Mouse (Mus musculus) MEL (cell line): ENCODE results near the gene Smarca4. TPM values are rescaled to one million over a fixed set of nuclear protein-coding genes. Genes with fewer than 3 reads are reported as not detected.

Source experiments
- DNase-seq: peaks from one replicate; pipeline ENCODE4 v3.0.0; 2011; ENCODE audit warnings: low read depth, low spot score
- H3K27ac ChIP-seq: 2 replicates; pipeline ENCODE4 v1.5.1; 2012; ENCODE audit warnings: low read depth, mild to moderate bottlenecking, control low read depth, low read length, moderate library complexity; ENCODE audit not compliant: control insufficient read depth
- H3K27me3 ChIP-seq, 2 experiments: fragments of 150-350 bp in 1 of 2; sonication (generic) in 1 of 2; 2 replicates each; pipeline ENCODE4 v1.6.1; 2012; ENCODE audit warnings: low read length in 2 of 2, mild to moderate bottlenecking in 2 of 2, improper control_type of control experiment in 1 of 2, moderate library complexity in 1 of 2; ENCODE audit not compliant: insufficient read depth in 2 of 2, control insufficient read depth in 1 of 2
- H3K36me3 ChIP-seq, 2 experiments: 2 replicates each; pipeline ENCODE4 v1.6.1; 2012 to 2014; ENCODE audit warnings: low read length in 2 of 2, improper control_type of control experiment in 1 of 2, inconsistent platforms in 1 of 2, mild to moderate bottlenecking in 1 of 2; ENCODE audit not compliant: insufficient read depth in 2 of 2, control insufficient read depth in 1 of 2
- H3K4me1 ChIP-seq, 2 experiments: fragments of 150-350 bp in 1 of 2; sonication (generic) in 1 of 2; 2 replicates each; pipeline ENCODE4 v1.6.1; 2012; ENCODE audit warnings: low read length in 2 of 2, improper control_type of control experiment in 1 of 2, mild to moderate bottlenecking in 1 of 2; ENCODE audit not compliant: insufficient read depth in 2 of 2, control insufficient read depth in 1 of 2
- H3K4me3 ChIP-seq, 2 experiments: fragments of 150-350 bp in 1 of 2; sonication (generic) in 1 of 2; 2 replicates each; pipeline ENCODE4 v1.5.1; 2012; ENCODE audit warnings: low read depth in 2 of 2, low read length in 2 of 2, mild to moderate bottlenecking in 2 of 2, moderate library complexity in 2 of 2, control low read depth in 1 of 2, improper control_type of control experiment in 1 of 2; ENCODE audit not compliant: control insufficient read depth in 1 of 2, insufficient read depth in 1 of 2
- H3K79me2 ChIP-seq: 2 replicates; pipeline ENCODE4 v1.6.1; 2012; ENCODE audit warnings: mild to moderate bottlenecking, low read length, moderate library complexity; ENCODE audit not compliant: control insufficient read depth, poor library complexity, insufficient read depth
- H3K9ac ChIP-seq: 2 replicates; pipeline ENCODE4 v1.6.1; 2012; ENCODE audit warnings: low read depth, mild to moderate bottlenecking, control low read depth, low read length, moderate library complexity; ENCODE audit not compliant: control insufficient read depth, poor library complexity, severe bottlenecking
- H3K9me3 ChIP-seq: fragments of 150-350 bp; sonication (generic); replicated peaks from 2 replicates; pipeline ENCODE4 v1.6.1; 2012; ENCODE audit warnings: mild to moderate bottlenecking, low read length, improper control_type of control experiment, moderate library complexity; ENCODE audit not compliant: insufficient read depth
- CHD2 ChIP-seq: IDR thresholded peaks from 2 replicates; pipeline ENCODE4 v1.6.1; 2011; ENCODE audit warnings: low read length, improper control_type of control experiment
- CTCF ChIP-seq, 3 experiments: IDR thresholded peaks in 2 of 3; conservative IDR thresholded peaks in 1 of 3; 2 replicates each; pipeline ENCODE4 v1.5.1; 2011 to 2012; ENCODE audit warnings: low read length in 3 of 3, low read depth in 2 of 3, mild to moderate bottlenecking in 2 of 3, improper control_type of control experiment in 1 of 3, inconsistent platforms in 1 of 3, mixed read lengths in 1 of 3, moderate library complexity in 1 of 3; ENCODE audit not compliant: control insufficient read depth in 1 of 3, insufficient read depth in 1 of 3, poor library complexity in 1 of 3, severe bottlenecking in 1 of 3
- EP300 ChIP-seq, 2 experiments: IDR thresholded peaks; 2 replicates each; pipeline ENCODE4 v1.6.1; 2011; ENCODE audit warnings: improper control_type of control experiment in 2 of 2, low read length in 2 of 2, low read depth in 1 of 2, mild to moderate bottlenecking in 1 of 2
- GATA1 ChIP-seq: IDR thresholded peaks from 2 replicates; pipeline ENCODE4 v1.6.1; 2011; ENCODE audit warnings: low read depth, low read length, improper control_type of control experiment
- HCFC1 ChIP-seq: IDR thresholded peaks from 2 replicates; pipeline ENCODE4 v1.6.1; 2012; ENCODE audit warnings: low read depth, mild to moderate bottlenecking, inconsistent platforms, low read length, improper control_type of control experiment, moderate library complexity
- JUND ChIP-seq: IDR thresholded peaks from 2 replicates; pipeline ENCODE4 v1.6.1; 2011; ENCODE audit warnings: low read depth, mild to moderate bottlenecking, improper control_type of control experiment, low read length
- MEF2A ChIP-seq: IDR thresholded peaks from 2 replicates; pipeline ENCODE4 v1.6.1; 2014; ENCODE audit warnings: low read depth, mild to moderate bottlenecking, inconsistent platforms, low read length, improper control_type of control experiment; ENCODE audit not compliant: poor library complexity, insufficient replicate concordance, severe bottlenecking; ENCODE audit errors: extremely low read depth
- MXI1 ChIP-seq: IDR thresholded peaks from 2 replicates; pipeline ENCODE4 v1.6.1; 2011; ENCODE audit warnings: mild to moderate bottlenecking, low read depth, low read length, improper control_type of control experiment
- MYB ChIP-seq: IDR thresholded peaks from 2 replicates; pipeline ENCODE4 v1.6.1; 2011; ENCODE audit warnings: mild to moderate bottlenecking, low read depth, low read length, improper control_type of control experiment
- NELFE ChIP-seq: IDR thresholded peaks from 2 replicates; pipeline ENCODE4 v1.6.1; 2011; ENCODE audit warnings: low read depth, low read length, improper control_type of control experiment
- NRF1 ChIP-seq: IDR thresholded peaks from 2 replicates; pipeline ENCODE4 v1.6.1; 2014; ENCODE audit warnings: low read depth, mild to moderate bottlenecking, inconsistent platforms, low read length, improper control_type of control experiment, moderate library complexity; ENCODE audit not compliant: poor library complexity, insufficient read depth, severe bottlenecking
- POLR2A ChIP-seq, 2 experiments: IDR thresholded peaks; 2 replicates each; pipeline ENCODE4 v1.6.1; 2011 to 2012; ENCODE audit warnings: low read length in 2 of 2, mild to moderate bottlenecking in 2 of 2, control low read depth in 1 of 2, improper control_type of control experiment in 1 of 2, low read depth in 1 of 2, moderate library complexity in 1 of 2; ENCODE audit not compliant: control insufficient read depth in 1 of 2, insufficient read depth in 1 of 2, poor library complexity in 1 of 2
- POLR2AphosphoS5 ChIP-seq: IDR thresholded peaks from 2 replicates; pipeline ENCODE4 v1.6.1; 2012; ENCODE audit warnings: low read depth, borderline replicate concordance, mild to moderate bottlenecking, inconsistent platforms, low read length, moderate library complexity, mixed read lengths
- RAD21 ChIP-seq: IDR thresholded peaks from 2 replicates; pipeline ENCODE4 v1.6.1; 2011; ENCODE audit warnings: mild to moderate bottlenecking, low read depth, low read length, improper control_type of control experiment
- RCOR1 ChIP-seq: IDR thresholded peaks from 2 replicates; pipeline ENCODE4 v1.6.1; 2012; ENCODE audit warnings: low read depth, mild to moderate bottlenecking, inconsistent platforms, low read length, improper control_type of control experiment
- SIN3A ChIP-seq: IDR thresholded peaks from 2 replicates; pipeline ENCODE4 v1.6.1; 2012; ENCODE audit warnings: low read length, improper control_type of control experiment, inconsistent platforms
- TAL1 ChIP-seq: IDR thresholded peaks from 2 replicates; pipeline ENCODE4 v1.6.1; 2012; ENCODE audit warnings: mild to moderate bottlenecking, inconsistent platforms, low read length, moderate library complexity, mixed read lengths
- TBP ChIP-seq: IDR thresholded peaks from 2 replicates; pipeline ENCODE4 v1.8.0; 2011; ENCODE audit warnings: low read depth, low read length, improper control_type of control experiment
- UBTF ChIP-seq: IDR thresholded peaks from 2 replicates; pipeline ENCODE4 v1.6.1; 2012; ENCODE audit warnings: low read depth, mild to moderate bottlenecking, inconsistent platforms, low read length, improper control_type of control experiment, moderate library complexity, borderline replicate concordance; ENCODE audit not compliant: insufficient read depth
- ZC3H11A ChIP-seq: IDR thresholded peaks from 2 replicates; pipeline ENCODE4 v1.6.1; 2012; ENCODE audit warnings: low read depth, mild to moderate bottlenecking, inconsistent platforms, low read length, improper control_type of control experiment
- ZMIZ1 ChIP-seq: IDR thresholded peaks from 2 replicates; pipeline ENCODE4 v1.6.1; 2012; ENCODE audit warnings: low read depth, mild to moderate bottlenecking, inconsistent platforms, low read length, improper control_type of control experiment, moderate library complexity
- polyA plus RNA-seq, 2 experiments: library from polyadenylated mRNA; stranded (reverse) in 1 of 2; unstranded in 1 of 2; fragments of >175 nt in 1 of 2; fragments of >200 nt in 1 of 2; gene quantifications; 2 replicates each; pipeline versions ENCODE4 v1.2.1 to v1.2.4; 2012; ENCODE audit warnings: low replicate concordance in 2 of 2, low read depth in 1 of 2; ENCODE audit not compliant: insufficient read length in 2 of 2, insufficient read depth in 1 of 2, missing spikeins in 1 of 2
- total RNA-seq: library from RNA; depleted of rRNA; stranded (reverse); fragments of 300-350 nt; gene quantifications from 2 replicates; pipeline ENCODE4 v1.2.3, GENCODE M21; 2012

Smarca4 gene
- total and polyA plus RNA-seq, 3 experiments, result 71.4 to 381 (median 249) TPM

DNA sequence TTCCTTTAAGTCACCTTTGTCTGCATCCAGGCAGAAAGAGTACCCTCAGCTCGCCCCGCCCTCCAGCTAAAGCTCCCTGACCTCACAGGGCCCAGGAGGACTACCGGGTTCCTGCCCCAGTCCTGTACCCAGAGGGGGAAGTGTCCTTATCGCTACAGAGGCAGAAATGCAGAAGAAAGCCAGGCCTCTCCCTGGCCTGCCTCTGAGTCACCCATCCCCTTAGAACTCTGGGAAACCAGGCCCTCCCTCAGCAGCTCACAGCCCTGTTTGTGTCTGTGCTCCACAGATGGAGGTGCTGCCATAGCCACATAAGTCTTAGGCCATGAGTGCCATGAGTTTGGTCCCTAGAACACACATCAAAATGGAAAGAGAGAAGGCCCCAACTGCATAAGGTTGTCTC is 99.3 kb downstream of the Smarca4 start:
- TF ChIP-seq POLR2AphosphoS5 (0 out of 2 replicates have a peak, but pooled peaks have one; percentile 62), GATA1 (peak; percentile 98), POLR2A (IDR thresholded peaks at IDR 0.05; ENCODE audit: control insufficient read depth in 1 of 2, insufficient read depth in 1 of 2, low read depth in 1 of 2, low read length in 2 of 2, poor library complexity in 1 of 2) (peak in 1 of 2 experiments; percentile 90; a peak in 2 of 4 replicates), TBP (peak; percentile 90), CTCF (IDR thresholded peaks at IDR 0.05 in 2 of 3, conservative IDR thresholded peaks at IDR 0.05 in 1 of 3; ENCODE audit: control insufficient read depth in 1 of 3, insufficient read depth in 1 of 3, low read depth in 2 of 3, low read length in 3 of 3, poor library complexity in 1 of 3, severe bottlenecking in 1 of 3) (no peak), UBTF (peak; percentile 89), MXI1 (no peak), TAL1 (peak; percentile 94)
- H3K4me1 ChIP-seq, result peaks cover 18 to 37% of the 10 kb centered on the region in 2 experiments
- H3K9me3 ChIP-seq, result no peaks in the 10 kb centered on the region
- H3K27me3 ChIP-seq, result no peaks in the 10 kb centered on the region
- H3K4me3 ChIP-seq, result peak overlapping the region; percentile 11 to 13
- peaks cover 0 to 30% of the 10 kb centered on the region in 2 experiments; a peak in 2 of 4 replicates for H3K36me3 ChIP-seq
- H3K79me2 ChIP-seq, result no peaks in the 10 kb centered on the region
- peak overlapping the region; percentile 55 for H3K27ac ChIP-seq
- peak overlapping the region; percentile 29 for H3K9ac ChIP-seq
- DNase-seq, result peak; percentile 100

DNA sequence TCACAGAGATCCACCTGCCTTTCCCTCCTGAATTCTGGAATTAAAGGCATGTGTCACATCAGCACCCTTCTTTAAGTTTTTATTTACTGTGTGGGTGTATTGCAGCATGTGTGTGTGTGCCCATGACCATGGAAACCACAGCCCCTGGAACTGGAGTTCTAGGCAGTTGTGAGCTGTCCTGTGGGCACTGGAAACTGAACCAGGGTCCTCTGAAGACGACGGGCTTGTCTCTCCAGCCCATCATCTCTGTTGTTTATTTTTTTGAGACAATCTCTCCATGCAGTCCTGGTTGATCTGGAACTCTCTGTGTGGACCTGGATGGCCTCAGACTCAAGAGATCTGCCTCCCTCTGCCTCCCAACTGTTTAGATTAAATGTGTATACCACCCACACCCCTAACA is 101.0 kb downstream of the Smarca4 start:
- no peak overlapping the region for H3K9ac ChIP-seq
- H3K79me2 ChIP-seq, result no peaks in the 10 kb centered on the region
- peak; percentile 53 for DNase-seq
- H3K9me3 ChIP-seq, result no peaks in the 10 kb centered on the region
- H3K4me3 ChIP-seq, result no peak overlapping the region
- H3K4me1 ChIP-seq, result peaks cover 18 to 37% of the 10 kb centered on the region in 2 experiments
- no peak for TF ChIP-seq SIN3A
- no peak for TF ChIP-seq ZC3H11A
- TF ChIP-seq JUND, result no peak
- no peak for TF ChIP-seq CTCF (IDR thresholded peaks at IDR 0.05 in 2 of 3, conservative IDR thresholded peaks at IDR 0.05 in 1 of 3; ENCODE audit: control insufficient read depth in 1 of 3, insufficient read depth in 1 of 3, low read depth in 2 of 3, low read length in 3 of 3, poor library complexity in 1 of 3, severe bottlenecking in 1 of 3)
- TF ChIP-seq EP300 (IDR thresholded peaks at IDR 0.05; ENCODE audit: low read depth in 1 of 2, low read length in 2 of 2), result no peak
- TF ChIP-seq HCFC1, result no peak
- no peak for TF ChIP-seq RCOR1
- TF ChIP-seq MYB, result no peak
- TF ChIP-seq NRF1, result no peak
- no peak for TF ChIP-seq ZMIZ1
- no peak for TF ChIP-seq POLR2AphosphoS5
- no peak for TF ChIP-seq NELFE
- no peak for TF ChIP-seq RAD21
- no peak for TF ChIP-seq MEF2A
- no peak for TF ChIP-seq TBP
- TF ChIP-seq CHD2, result no peak
- H3K27me3 ChIP-seq, result no peaks in the 10 kb centered on the region
- no peak overlapping the region for H3K27ac ChIP-seq
- peaks cover 0 to 30% of the 10 kb centered on the region in 2 experiments; a peak in 2 of 4 replicates for H3K36me3 ChIP-seq
